Mouse (Mus musculus) T-helper 17 cell (primary cell): ENCODE data around the gene Olfr8.

ENCODE experiments used
- in situ Hi-C, 2 experiments: fragments of 300-600 bp; cut with MboI, MseI; formaldehyde crosslinking; loops; 1 replicate in 1 of 2; 2 replicates in 1 of 2; pipeline ENCODE4 v1.15.1; 2025; ENCODE audit warnings: high pct_unique_total_duplicates in 2 of 2

Gene Olfr8

GRCm38 (mm10) chr10:78950336-78950735 is at the start of gene Olfr8:
Gene Olfr8 (plus strand): TSS chr10:78950636.
- in situ Hi-C loops = loop anchor here in 1 of 2 experiments (25.0 kb wide), 1 partner anchor 1638 kb away; no protein-coding TSS in a partner anchor

DNA sequence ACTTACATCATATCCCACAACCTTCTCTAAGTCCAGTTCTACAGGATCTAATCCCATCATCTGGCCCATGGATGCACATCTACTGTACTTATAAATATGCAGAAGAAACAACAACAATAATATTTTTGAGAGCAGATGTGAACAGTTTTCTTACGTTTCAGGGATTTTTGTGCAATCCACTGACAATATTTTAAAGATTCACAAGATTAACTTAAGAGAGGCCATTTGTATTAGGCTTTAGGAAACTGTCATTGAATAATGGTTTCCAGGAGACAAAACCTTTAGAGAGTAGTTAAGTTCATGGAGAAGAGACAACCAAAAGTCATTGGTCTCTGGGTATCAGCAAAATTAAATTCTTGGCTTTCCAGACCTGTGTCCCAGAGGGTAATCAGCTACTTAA is 37.6 kb upstream of the Olfr8 start, which contains the start of gene Olfr1354:
Gene Olfr1354 (plus strand): TSS at position 301 of the 400 bp plus-strand sequence.
- in situ Hi-C loops = loop anchor here in 1 of 2 experiments (25.0 kb wide), 1 partner anchor 1076 kb away; the partner anchor contains the start of genes Gm36176, Krtap10-10 and Krtap10-4

- in situ Hi-C loops = loop anchor here in 1 of 2 experiments (25.0 kb wide), 1 partner anchor 1651 kb away; no protein-coding TSS in a partner anchor
Measured at GRCm38 (mm10) chr10:78963009-78963408, 12.6 kb downstream of the Olfr8 start, which contains the start of gene Olfr1353. Gene Olfr1353 (plus strand): TSS chr10:78963309.

DNA sequence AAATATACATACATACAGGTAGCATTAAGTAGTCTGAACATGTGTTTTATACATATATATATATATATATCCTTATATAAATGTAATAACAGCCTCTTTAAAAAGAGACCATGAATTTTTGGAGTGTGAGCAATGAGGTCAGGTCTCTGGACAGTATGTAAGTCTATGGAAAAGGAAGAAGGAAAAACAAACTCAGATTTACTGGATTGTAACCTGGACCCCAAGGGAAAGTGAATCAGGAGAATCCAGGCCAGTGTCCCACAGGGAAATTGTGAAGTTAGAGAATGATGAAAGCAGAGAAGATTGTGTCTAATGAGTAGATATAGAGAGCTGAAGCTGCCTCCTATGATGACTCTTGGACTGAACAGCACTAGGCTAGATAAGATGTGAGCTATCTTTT is 30.3 kb downstream of the Olfr8 start, which contains the start of gene Olfr1352:
Gene Olfr1352 (plus strand): TSS at position 301 of the 400 bp plus-strand sequence.
- in situ Hi-C loops = no loop called here
